Mouse (Mus musculus): ENCODE measurements around the gene Hhipl1.

The Hhipl1 gene

DNA sequence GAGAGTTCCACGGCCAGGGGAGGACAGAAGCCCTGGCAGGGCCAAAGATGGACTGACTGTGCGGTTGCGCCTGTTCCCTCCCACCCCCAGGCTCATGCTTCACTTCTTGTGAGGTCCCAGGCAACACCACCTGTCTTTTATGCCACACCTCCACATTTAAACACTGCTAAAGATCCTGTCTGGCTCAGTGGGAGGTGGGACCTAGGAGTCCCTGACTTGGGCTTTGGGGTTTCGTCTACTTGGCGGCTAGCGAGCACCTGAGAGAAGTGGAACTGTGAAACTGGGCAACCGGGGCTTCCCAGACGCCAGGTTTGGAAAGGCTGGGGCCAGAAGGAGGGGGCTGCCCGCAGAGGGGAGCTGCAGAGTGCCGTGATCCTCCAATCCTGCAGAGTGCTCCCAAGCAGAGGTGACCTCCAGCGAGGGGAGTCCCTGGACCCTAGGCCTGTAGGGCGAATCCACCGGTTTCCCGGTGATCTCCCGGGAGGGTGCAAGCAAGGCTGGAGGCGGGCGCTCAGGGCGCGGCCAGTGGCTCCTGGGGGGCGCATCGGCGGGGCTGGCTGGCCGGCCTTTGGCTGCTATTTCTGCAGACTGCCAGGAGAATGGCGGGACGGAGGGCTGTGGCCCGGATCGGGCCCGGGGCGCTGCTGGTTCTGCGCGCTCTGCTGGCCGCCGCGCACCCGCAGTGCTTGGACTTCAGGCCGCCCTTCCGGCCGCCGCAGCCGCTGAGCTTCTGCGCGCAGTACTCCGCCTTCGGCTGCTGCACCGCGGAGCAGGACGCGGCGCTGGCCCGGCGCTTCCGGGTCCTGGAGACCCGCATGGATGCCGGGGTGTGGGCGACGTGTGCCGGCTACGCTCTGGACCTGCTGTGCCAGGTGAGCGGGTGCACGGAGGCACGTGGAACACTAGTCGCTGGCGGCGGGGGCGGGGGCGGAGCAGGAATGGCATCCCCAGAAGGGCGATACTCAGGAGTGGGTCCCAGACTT, at the start of gene Hhipl1:
Hhipl1 (plus strand) TSS at position 459 of the 983 bp plus-strand sequence.
- peak; percentile 52 to 64 for DNase-seq

DNA sequence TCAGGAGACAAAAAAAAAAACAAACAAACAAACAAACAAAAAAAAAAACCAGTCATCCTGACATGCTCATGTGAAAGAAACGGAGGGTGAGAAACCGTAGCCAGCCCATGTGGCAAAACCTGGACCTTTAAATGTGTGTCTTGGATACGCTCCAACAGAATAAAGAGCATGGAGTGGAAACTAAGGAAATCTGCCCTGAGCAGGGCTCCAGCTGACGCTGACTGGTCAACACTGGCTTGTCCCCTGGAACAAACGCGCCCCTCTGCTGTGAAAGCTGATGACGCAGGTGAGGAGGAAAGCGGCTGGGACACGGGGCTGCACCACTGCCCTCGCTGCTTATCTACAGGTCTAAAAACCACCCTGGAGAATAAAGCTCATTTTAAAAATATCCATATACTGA, 49.3 kb upstream of the Hhipl1 start:
- DNase-seq: no peak

DNA sequence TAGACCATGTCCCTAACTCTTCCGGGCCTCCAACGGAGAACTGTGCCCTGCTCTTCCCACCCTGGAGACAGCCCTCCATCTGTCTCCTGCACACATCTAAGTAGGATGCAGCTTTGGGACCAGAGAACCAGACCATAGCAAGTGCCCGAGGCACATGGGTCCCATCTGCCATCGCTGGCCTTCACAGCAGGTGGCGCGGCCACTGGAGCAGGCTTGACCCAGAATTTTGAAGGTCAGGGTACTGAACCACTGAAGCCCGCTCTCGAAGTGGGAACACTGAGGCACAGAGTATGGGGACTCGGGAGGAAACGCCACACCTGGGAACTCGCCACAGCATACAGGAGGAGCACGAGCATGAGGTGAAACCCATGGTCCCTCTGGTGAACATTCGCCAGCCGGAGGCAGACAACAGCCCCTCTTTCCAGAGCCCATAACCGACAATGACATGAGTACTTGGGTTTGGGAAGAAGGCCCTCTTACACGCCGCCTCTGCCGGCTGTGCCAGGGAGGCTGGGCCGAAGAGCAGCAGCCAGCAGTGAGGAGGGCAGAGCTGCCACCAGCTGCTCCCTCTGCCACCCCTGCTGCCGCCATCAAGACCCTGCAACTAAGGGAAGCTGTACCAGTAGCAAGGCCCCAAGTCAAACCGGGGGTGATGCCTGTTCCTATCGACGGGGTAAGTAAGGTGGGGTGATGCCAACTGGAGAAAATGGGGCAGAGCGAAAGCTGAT, 46.6 kb upstream of the Hhipl1 start:
- DNase-seq: peak in 1 of 2 experiments; percentile 68

DNA sequence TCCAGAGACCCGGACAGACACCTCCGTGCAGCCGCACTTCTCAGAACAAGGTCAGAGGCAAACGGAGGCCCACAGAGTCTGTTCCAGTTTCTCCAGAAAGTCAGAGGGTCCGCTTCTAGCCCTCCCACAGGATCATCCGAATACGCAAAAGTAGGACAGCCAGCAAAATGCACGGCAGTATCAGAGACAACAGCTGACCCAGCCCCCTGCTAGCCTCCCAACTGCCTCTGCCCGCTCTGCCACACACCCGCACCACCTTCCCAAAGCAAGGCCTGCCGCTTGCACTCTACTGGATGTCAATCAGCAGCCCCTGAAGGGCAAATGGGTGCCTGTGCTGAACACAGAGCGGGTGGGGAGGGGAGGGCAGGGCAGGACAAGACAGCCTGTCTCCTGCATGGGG, 45.1 kb upstream of the Hhipl1 start:
- no peak for DNase-seq

DNA sequence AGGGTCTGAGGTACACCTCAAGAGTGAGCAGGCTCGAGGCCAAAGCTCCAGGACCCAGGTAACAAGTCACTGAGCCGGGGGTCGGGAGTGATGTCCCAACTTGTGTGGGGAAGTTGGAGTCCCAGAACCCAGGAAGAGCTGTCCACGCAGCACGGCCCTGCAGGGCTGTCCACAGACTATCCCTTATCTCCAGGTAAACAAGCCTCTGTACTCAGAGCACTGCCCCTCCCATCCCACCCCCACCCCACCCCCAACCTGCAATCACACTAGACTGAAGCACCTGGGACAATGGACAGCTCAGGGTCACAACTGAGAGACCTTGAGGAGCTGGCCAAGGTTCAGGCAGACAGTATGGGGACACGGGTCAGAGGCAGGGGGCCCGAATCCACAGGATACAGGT, 41.2 kb upstream of the Hhipl1 start:
- DNase-seq: no peak

DNA sequence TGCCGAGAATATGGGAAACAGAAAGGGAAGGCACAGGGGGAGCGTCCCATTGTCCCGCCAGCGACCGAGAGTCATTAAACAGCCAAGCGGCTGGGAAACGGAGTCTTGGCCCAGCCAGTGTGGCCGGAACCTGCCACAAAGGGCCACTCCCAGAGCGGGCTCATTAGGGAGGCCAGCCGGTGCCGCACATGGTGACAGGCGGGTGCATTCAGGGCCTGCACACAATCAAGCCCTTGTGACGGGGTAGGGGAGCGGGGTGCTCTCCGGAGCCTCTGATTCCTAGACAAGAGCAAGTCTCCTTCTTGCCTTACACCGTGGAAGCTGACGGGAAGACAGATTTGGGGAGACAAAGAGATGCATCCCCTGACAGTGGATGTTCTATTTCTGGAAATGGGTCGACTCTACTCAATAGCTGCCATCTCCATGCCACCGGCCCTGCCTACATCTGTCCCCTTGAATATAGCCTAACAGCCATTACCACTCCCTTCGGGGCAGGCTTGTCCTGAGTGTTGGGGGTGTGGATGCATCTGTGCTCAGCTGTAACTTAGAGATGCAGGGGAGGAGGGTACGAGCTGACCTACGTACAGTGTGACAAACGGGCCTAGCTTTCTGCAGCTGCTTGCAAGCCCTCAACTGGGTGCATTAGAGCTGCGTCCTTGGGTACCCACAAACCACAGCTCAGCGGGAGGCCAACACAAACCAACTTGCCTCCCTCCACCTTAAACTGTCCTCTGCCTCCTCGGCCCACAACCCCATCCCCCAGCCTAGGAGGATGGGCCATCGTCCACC, 40.0 kb upstream of the Hhipl1 start:
- DNase-seq: peak; percentile 72 to 76

DNA sequence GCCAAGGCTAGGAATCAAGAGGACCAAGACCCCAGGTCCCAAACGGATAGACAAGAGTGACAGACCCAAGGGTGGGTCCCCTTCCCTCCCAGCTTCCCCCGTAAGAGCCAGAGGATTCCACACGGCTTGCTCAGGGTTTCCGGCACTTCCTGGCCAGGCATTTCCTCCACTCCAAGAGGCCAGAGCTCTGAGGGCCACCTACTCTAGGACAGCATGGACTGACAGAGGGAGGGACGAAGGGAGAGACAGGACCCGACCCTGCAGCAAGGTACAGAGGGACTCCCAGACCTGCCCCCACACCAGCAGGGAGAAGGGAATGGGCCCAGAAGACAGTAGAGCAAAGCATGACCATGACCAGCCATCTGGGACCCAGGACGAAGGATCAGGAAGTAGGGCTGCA, 38.4 kb upstream of the Hhipl1 start:
- no peak for DNase-seq

DNA sequence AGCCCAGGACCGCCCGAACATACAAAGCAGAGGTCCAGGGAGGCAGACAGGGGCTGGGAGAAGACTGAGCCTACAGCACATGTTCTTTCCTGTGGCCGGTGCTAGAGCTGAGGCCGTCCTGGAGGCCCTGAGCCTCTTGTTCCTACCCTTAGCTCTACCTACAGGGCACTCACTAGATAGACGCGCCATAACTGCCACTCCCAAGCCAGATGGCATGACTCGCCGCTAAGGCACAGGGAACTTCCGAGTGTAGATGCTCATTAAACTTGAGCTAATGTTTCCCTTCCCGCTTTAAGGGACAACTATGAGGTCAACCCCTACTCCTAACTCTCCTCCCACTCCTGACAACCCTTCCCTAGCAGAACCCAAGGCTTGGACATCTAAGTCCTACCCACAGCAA, 37.1 kb upstream of the Hhipl1 start:
- DNase-seq: no peak

DNA sequence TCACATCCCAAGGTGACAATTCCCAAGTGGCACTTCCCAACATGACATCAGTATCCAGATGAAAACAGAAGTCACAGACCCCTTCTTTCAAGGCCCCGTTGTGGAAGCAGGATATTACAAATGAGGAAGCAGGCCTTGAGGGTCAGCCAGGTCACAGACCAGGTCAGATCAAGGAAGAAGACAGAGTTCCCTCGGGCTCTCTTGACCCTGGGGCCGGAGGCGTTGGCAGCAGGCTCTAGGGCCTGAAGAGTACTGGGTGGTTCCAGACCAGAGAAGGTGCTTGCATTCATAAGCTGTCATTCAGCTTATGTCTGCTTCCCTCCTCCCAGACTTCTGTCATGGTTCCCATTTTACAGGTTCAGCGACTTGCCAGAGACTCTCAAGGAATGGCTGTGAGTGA, 36.4 kb upstream of the Hhipl1 start:
- DNase-seq: no peak

DNA sequence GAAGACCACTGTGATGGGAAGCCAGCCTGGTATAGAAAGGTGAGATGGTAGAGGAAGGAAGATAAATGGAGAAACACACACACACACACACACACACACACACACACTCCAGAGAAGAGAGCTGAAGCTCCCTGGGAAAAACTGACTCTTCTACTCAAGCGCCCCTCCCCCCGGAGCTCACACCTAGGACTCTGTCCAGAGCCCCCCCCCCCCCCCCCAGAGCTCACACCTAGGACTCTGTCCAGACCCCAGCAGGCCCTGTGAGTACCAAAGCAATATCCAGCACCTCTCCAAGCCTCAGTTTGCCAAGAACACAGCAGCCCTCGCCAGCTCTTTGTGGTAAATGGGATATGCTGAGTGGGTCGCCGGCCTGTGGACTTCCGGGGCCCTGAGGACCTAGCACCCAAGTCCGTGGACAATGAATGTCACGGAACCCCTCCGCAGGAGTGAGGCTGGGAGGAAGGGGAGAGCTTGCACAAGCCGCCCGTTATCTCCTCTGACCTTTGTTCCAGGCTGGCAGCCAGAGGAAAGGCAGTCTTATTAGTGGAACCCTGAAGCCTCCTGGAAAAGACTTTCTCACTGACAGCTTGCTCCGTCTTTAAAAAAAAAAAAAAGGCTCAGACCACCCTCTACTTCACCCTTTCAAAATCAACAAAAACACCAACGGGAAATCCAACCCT, 35.7 kb upstream of the Hhipl1 start:
- peak in 1 of 2 experiments; percentile 58 for DNase-seq

DNA sequence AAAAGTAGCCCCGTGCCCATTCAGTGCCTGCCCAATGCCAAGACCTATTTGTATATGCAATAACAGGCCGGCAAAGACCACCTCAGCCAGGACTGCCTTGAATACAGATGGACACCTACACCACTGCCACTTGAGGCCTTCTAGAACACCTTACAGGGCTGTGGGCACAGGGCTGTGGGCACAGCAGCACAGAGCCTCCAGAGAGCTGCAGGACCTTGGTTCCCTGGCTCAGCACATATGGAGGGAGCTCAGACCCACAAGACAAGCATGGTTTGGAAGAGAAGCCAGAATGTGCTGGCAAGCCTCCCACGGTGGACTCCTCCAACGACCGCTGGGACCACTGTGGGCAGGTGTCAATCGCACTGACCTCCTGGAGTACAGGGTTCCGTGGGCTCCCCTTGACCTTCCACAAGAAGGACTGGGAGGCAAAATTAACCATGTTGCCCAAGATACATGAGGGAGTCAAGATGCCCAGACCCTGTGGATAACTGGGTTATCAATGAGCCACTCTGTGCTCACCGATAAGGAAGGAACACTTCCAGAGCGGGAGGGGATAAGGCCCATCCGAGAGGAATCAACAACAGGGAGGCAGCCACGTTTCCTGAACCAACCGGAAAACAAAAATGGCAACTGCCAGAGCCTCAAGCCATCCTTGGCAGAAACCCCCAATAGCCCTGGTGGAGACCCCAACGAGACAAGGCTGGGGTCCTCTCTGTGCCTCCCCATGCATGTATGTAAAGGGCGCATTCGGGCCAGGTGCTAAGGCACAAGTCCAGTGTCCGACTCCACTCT, 34.5 kb upstream of the Hhipl1 start:
- peak; percentile 52 to 64 for DNase-seq

DNA sequence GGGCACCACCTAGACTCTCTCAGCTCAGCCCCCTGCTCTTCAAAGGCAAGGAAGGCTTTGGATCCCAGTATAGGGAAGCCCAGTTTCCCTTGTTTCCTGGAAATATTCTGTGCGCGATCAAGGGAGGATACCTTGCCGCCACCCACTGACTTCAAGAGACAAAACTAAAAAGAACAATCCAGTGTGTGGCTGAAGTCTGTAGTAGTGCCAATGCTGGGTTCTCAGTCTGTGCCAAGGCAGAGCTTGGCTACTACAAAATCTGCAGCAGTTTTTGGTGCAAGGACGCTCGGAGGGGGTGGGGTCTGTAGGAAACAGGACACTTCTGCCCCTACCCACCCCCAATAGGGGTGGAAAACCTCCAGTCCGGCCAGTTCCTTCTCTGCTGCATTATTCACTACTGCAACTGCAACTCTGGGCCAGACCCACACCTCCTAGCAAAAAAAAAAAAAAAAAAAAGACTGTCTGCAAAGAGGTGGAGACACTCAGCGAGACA, 33.9 kb upstream of the Hhipl1 start:
- DNase-seq: peak in 1 of 2 experiments; percentile 55

DNA sequence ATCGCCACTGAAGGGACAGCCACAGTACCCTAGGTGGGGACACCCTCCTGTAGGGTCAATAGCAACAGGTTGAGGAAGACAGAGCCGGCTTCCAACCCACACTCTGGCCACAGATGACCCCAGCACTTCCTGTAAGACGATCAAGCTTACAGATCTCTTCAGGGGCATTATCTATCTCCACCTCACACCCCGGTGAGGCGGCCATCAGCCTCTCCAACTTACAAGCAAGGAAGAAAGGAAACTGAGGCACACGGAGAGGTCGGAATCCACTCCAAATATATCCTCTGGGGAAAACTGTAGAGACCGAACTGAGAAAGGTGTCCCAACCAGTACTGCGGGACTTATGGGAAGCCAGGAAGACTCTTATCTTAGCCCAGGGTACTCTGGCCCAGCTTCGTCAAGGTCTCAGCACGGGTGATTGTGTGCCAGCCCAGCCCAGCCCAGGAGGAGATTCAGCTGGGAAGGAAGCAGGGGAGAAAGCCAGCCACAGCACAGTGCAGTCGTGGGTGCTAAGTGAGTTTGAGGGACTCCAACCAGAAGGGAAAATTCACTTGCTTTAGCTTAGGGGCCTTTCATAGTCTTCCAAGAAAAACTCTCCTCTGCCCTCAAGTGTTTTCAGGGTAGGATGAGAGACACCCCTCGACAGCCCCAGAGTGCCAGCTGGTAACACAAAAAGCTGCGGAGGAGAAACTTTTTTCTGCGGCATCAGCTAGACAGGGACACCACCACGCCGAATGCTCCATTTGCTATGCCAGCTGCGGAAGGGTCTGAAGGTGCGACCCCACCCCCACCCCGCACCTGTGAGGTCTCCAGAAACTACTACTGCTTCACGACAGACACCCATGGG, 32.4 kb upstream of the Hhipl1 start:
- no peak for DNase-seq

DNA sequence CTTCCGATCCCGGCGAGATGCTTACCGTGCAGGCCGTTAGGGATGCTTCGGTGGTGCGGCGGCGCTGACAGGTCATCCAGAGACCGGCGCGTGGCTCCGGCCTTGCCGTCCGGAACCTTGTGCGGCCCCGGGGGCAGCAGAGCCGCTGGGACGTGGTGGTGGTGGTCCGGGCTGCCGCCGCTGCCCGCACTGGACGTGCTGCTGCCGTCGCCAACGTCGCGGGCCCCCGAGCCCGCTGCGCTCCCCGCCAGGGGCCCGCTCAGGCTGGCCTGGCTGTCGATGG, 31.8 kb upstream of the Hhipl1 start:
- DNase-seq: peak in 1 of 2 experiments; percentile 60

DNA sequence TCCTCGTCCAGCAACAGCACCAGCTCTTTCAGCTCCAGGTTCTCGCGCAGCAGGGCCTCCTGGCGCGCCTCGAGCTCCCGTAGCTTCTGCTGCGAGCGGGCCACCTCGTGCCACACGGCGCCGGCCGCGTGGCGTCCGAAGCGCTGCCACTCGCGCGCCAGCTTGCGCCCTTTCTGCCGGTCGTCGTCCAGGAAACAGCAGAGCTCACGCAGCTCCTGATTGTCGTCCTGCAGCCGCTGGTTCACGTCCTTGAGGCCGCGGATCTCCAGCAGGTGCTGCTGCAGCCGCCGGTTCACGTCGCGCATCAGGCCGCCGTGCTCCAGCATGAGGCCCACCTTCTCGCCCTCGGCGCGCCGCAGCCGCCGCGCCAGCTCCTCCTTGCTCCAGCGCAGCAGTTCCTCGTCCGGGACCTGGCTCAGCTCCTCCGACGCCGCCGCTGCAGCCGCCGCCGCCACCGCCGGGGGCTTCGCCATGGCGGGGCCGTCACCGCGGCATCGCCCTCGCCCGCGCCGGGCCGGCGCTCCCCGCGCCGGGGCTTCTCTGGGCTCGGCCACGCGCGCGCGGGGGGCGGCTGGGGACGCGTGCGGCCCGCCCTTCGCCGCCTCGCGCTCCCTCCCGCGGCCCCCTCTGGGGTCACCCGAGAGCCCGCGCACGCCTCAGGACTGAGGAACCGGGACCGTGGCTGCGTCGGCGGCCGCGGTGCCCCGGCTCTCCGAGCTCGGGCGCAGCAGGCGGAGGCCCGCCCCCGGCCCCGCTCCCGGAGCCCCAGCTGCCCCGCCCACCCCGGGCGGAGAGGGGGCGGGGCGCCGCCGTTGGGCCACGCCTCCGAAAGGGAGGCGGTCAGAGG, 31.2 kb upstream of the Hhipl1 start, which contains the start of gene Ccdc85c:
Ccdc85c (minus strand) TSS at position 765 of the 847 bp plus-strand sequence.
- DNase-seq: peak; percentile 74 to 77

DNA sequence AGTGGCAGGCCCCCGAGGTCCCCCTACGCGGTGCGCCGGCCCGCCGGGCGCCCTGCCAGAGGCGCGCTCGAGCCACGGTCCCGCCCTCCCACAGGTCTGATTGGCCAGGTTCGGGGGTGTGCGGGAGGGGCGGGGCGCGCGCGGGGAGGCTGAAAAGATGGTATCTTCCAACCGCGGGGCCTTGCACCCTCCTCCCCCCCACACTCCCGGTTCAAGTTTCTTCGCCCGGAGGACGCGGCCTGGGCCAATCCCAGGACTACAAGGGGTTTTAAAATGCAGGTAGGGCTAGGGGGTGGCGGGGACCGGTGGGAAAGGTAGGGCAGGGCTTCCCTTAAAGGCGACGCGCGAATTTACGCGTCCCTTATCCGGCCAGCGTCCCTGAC, 30.6 kb upstream of the Hhipl1 start:
- DNase-seq: peak; percentile 99 to 100

DNA sequence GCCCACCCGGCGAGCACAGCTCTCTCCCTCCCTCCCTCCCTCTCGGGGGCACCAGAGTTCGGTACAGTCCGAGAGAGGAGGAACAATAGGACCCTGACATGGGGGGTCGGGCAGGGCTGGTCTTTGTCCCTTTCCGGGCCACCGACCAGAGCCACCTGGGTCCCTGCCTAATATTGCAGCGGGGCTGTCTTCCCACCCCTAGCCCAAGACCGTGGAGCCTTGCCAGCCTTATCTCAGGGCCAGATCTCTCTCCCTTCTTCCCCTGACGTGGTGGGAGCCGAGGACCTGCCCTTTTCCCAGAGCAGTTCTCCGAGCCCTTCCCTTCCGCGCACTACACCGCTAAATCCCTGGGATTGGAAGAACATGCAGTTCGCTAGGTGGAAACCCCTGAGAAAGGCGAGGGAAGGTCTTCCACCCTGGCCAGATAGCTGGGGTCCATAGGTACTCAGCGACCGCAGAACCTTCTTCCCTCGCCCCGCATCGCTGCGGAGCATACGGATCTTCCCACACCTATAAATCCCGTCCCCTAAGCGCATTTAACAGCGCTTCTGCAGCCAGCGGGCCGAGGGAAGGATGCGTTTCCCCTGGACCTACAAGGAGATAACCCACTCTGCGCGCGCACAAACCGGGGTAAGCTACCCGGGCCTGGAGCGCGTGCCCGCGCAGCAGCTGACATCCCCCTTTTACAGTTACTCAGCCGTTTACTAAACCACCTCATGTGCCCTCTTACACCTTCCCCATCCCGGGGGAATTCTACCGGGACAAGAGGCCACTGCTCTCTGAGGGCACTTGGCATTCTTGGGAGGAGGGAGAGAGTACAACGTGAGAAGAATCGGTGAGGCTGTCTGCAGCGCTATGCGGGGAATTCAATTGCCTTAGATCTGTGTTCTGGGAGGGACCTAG, 29.9 kb upstream of the Hhipl1 start:
- DNase-seq: peak; percentile 81 to 85

DNA sequence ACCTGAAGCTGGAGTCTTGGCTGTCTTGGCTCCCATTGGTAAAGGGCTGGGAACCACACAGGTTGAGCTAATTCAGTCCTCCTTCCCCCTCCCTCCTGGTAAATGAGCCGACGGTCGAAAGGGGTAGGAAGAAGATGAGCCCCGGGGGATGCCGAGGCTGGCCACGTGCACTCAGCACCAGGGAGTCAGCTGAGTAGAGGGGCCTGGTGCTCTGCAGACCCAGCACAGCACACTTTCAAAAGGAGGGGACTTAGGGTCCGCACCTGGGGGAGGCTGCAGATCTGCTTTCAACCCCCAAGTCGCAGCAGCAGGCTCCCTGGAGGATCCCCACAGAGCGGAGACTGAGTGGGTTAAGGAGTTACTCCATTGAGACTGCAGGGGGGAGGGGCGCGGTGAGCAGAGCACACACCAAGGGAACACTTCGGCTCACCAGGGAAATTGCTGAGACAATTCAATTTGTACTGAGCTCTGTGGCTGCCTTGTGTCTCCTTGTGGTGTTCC, 28.7 kb upstream of the Hhipl1 start:
- peak in 1 of 2 experiments; percentile 60 for DNase-seq

Data from cerebellum, postnatal 25 days (tissue).